Mouse (Mus musculus) c-Kit-negative CD71-positive TER-119-positive erythroid progenitor cells, embryonic 14.5 days (primary cell): Measurements from ENCODE around the gene Gucy2g.
A peak's percentile ranks its signal among the peaks of the same experiment; 100 is the strongest.
"Not testable (repeated sequence)": the region's sequence is repeated elsewhere in the genome, so short reads cannot be mapped to it uniquely, and the experiment has no call there.

Source experiments
- DNase-seq: peaks from one replicate; pipeline ENCODE4 v3.0.0-alpha.2; 2013; ENCODE audit warnings: low read depth, low spot score

The Gucy2g gene

DNA sequence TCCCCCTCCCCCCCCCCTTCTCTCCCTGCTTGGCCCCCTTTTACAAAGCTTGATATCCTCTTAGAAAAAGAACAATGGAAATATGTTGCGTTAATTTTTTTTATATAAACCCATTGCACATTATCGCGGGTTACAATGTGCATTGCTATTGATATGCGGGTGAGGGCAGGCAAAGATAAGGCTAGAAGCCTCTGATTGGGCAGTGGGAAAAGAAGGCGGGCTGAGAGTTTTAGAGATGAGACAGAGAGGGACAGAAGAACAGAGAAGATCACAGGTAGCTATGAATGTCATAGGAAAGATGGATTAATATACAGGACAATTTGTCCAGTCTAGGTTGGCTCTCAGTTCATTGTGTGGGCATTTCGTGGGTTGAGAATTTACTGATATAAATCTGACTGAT lies 33.8 kb downstream of the Gucy2g start:
- peak; percentile 52 for DNase-seq

- peak; percentile 71 for DNase-seq
Observed at GRCm38 (mm10) chr19:55206482-55207138, 34.4 kb downstream of the Gucy2g start.

DNA sequence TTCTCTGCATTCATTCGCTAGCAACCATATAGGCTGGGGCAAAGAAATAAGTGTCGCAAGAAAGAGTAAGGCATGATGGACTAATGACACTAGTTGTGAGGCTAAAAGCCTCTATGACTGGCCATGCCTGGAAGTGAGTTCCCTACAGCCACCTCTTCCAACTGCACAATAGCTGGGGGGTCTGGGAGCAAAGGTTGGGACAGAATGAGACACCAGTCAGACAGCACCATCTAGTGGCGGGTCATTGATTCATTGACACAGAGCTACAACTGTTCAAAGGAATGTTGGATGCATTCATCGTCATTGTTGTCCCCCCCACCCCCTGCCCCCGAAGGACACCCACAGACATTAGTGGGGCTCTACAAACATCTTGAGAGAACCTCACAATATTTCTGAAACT lies 42.7 kb downstream of the Gucy2g start:
- DNase-seq: no peak

DNA sequence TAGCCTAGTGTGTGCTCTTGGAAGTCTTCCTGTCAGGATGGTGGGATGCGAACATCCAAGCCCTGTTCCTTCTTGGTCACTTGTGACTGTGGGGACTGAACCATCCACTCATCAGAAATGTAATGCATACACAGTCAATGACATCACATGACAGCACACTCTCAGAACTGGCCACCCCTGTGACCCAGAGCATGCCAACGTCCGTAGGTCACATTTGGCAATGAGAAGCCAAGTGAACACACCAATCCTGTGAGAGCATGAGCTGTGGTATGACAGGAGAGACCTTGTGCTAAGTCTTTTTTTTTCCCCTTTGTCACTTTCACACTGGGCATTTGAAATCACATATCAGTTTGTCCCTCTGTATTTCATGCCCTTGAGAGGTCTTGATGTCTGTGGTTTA lies 45.5 kb downstream of the Gucy2g start:
- no peak for DNase-seq

DNA sequence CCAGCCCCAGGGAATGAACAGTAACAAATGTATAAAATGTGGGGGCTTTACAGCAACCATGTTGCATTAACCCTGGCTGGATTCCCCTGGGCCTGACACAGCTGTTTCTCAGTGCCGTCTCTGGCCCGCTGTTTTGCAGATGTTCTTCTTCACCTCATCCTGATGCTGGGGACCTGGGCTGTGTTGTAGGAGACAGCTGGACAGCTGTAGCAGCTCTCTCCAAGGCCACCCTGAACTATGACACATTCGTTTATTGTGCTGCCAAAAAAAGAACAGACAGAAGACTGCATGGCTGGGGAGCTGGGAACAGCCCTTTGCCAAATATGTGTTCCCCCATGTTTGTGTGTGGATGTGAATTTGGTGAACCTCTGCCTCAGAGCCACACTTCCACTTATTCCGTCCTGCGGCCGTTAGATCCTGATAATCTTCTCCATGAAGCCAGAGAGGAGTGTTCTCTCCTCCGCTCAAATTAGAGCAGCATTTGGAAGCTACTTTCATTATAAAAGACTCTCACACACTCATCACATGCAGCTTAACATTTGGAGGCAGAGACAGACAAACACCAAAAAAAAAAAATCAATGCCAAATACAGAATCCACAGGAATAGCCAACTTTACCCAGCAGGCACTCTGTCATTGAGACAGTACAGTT lies 46.4 kb downstream of the Gucy2g start:
- no peak for DNase-seq

DNA sequence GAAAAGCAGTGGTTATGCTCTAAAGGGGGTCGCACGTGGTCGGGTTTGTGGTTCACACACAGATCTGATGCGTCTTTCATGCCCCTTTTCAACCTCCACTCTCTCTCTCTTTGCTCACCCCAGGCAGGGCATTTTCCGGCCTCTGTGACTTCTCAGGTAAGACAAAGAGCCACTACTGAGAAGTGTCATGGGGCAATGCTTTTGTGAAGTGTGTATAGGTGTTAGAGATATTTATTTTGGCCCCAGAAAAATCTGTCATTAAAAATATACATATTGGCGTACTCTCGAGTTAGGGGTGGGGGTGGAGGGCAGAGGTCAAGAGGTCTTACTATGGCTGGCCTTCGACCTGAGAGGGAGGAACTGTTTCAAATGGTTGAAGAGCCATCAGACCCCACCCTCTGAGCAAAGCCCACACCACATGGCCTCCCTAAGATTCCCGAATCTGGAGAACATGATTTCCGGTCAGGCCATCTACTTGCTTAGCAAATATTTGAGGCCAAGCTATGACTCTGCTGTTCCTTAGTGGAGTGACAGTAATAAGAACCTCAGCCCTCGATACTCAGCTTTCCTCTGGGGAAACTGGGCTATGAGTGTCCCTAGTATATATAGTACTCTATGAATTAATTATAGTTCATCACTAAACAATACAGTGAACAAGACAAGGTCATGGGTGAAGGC lies 47.2 kb downstream of the Gucy2g start:
- DNase-seq: no peak

- no peak for DNase-seq
Observed at GRCm38 (mm10) chr19:55192254-55192945, 48.6 kb downstream of the Gucy2g start.

DNA sequence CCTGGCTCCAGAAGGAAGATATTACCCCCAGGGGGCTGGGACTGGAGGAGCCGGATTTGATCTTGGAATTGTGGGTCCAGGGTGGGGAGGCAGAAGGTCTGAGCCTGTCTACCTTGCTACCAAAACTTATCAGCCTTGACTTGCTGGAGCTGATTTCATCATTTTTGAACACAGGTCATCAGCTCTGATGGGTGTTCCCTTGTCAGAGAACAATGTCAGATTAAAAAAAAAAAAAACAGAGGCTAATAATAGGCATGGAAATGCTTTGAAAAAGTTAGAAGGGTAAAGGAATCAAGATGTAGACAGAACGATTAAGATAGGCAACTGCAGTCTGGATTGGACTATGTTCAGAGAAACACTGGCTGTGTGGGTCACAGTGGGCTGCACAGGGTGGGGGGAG lies 49.4 kb downstream of the Gucy2g start:
- DNase-seq: no peak

- no peak for DNase-seq
Observed at GRCm38 (mm10) chr19:55190065-55190464, 51.0 kb downstream of the Gucy2g start.

DNA sequence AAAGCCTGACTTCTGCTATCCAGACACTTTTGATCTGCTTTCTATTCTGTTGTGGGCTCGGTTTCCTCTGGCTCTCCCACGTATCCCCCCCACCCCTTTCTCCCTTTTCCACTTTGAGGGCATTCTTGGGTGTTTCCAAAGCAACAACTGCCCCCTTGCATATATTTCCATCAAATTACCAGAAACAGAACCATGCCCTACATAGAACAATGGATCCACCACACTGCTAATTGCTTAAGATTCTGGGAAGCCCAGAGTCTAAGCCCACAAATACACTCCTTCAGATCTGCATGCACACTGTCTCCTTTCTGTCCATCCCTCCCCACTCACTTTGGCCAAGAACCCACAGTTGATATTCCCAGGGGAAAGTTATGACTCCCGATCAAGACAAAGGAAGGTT lies 55.4 kb downstream of the Gucy2g start:
- DNase-seq: no peak

DNA sequence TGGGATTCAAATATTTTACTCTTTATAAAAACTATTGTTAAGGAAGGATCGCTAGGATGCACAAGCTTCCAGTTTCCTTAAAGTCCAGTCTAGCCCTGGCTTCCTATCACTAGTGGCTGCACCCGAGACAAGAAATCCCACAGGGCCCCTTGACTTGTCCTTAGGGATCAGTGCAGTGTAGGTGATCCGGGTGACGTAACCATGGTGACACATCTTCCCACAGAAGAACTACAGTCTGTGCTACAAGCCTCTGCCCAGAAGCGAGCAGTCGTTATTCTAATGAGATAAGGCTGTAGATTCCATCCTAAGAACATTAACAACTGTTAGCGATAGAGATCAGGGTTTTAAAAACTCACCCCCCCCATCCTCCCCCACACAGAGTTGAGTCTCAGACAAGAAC lies 56.0 kb downstream of the Gucy2g start:
- no peak for DNase-seq

GRCm38 (mm10) chr19:55184442-55184841 lies 56.6 kb downstream of the Gucy2g start:
- no peak for DNase-seq

DNA sequence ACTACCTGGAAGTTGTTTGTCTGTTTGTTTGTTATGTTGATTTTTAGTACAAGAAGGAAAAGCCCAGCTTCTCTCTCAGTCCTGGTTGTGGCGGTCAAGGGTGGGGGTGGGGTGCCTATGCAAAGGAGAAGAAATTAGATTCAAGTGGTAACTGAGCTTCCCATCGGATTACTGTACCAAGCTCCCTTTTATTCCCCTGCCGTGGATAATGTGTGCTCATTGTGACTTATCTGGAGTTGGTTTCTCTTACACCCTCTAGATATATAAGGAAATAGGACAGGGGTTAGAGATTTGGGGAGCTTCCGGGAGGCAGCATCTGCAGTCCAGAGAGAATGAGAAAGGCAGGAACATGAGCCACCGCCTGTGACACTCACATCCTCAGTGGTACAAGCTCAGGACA lies 60.6 kb downstream of the Gucy2g start, which contains the start of gene Tectb:
TSS of gene Tectb (plus strand) at position 301 of the 400 bp plus-strand sequence.
- no peak for DNase-seq

DNA sequence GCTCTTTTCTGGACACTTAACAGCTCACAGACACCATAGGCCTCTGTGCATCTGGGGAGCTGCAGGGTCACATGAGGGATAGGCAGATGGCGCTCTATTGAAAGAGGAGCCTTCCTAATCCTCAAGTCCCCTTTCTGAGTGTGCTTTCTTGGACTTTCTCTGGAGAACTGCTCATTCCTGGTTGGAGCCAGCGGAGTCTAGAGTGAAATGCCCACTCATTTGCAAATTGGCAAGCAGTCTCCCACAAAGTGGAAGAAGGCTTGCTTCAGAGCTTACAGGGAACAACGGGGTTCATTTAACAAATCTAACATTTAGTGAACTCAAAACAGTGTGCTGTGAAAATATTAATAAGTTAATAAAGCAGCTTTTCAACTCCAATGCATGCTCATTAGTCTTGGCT lies 63.9 kb downstream of the Gucy2g start:
- no peak for DNase-seq

- no peak for DNase-seq
Observed at GRCm38 (mm10) chr19:55171585-55171984, 69.5 kb downstream of the Gucy2g start.

- DNase-seq: no peak
Observed at GRCm38 (mm10) chr19:55170399-55170798, 70.6 kb downstream of the Gucy2g start.

GRCm38 (mm10) chr19:55169236-55169729 lies 71.8 kb downstream of the Gucy2g start:
- not testable (repeated sequence) for DNase-seq

- DNase-seq: no peak
Observed at GRCm38 (mm10) chr19:55168360-55168759, 72.7 kb downstream of the Gucy2g start.

GRCm38 (mm10) chr19:55167741-55168140 lies 73.3 kb downstream of the Gucy2g start:
- DNase-seq: no peak

DNA sequence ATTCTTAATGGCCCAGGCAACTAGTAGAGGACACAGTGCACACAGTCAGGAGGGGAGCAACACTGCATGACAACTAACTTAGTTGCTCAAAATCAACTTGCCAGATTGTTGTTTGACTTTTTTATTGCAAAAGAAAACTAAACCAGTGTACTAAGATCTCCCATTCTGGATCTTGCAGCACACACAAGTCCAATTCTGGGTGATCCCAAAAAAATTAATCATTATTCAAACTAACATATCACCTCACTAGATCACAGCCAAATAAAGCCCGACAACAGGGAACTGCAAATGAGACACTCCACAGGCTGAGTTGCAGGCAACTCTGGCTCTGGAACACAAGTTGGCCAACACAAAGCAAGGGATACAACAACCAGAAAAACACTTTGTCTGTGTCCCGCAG lies 74.3 kb downstream of the Gucy2g start:
- DNase-seq: no peak

GRCm38 (mm10) chr19:55165954-55166353 lies 75.1 kb downstream of the Gucy2g start:
- no peak for DNase-seq
